Mouse (Mus musculus): Measurements from ENCODE around the gene Atg7.

Atg7 gene

GRCm38 (mm10) chr6:114818471-114818870, 175.6 kb downstream of the Atg7 start:
- DNase-seq (ENCODE audit: low spot score) = no peak

GRCm38 (mm10) chr6:114819971-114820481, 177.1 kb downstream of the Atg7 start:
- no peak for DNase-seq (ENCODE audit: low spot score)

- DNase-seq (ENCODE audit: low spot score) = no peak
Observed at GRCm38 (mm10) chr6:114821646-114822045, 178.7 kb downstream of the Atg7 start.

GRCm38 (mm10) chr6:114826889-114827288, 184.0 kb downstream of the Atg7 start:
- DNase-seq (ENCODE audit: low spot score) = no peak

- no peak for DNase-seq (ENCODE audit: low spot score)
Observed at GRCm38 (mm10) chr6:114829660-114830438, 187.0 kb downstream of the Atg7 start.

- no peak for DNase-seq (ENCODE audit: low spot score)
Observed at GRCm38 (mm10) chr6:114831807-114832206, 188.9 kb downstream of the Atg7 start.

GRCm38 (mm10) chr6:114833058-114833685, 190.3 kb downstream of the Atg7 start:
- no peak for DNase-seq (ENCODE audit: low spot score)

GRCm38 (mm10) chr6:114833791-114834346, 191.0 kb downstream of the Atg7 start:
- no peak for DNase-seq (ENCODE audit: low spot score)

- DNase-seq (ENCODE audit: low spot score) = no peak
Observed at GRCm38 (mm10) chr6:114835344-114835743, 192.4 kb downstream of the Atg7 start.

GRCm38 (mm10) chr6:114835752-114836151, 192.9 kb downstream of the Atg7 start:
- no peak for DNase-seq (ENCODE audit: low spot score)

GRCm38 (mm10) chr6:114836433-114836832, 193.5 kb downstream of the Atg7 start:
- DNase-seq (ENCODE audit: low spot score) = no peak

GRCm38 (mm10) chr6:114838872-114839271, 196.0 kb downstream of the Atg7 start:
- DNase-seq (ENCODE audit: low spot score) = no peak

GRCm38 (mm10) chr6:114840012-114840411, 197.1 kb downstream of the Atg7 start:
- DNase-seq (ENCODE audit: low spot score) = no peak

- no peak for DNase-seq (ENCODE audit: low spot score)
Observed at GRCm38 (mm10) chr6:114842131-114842530, 199.2 kb downstream of the Atg7 start.

- no peak for DNase-seq (ENCODE audit: low spot score)
Observed at GRCm38 (mm10) chr6:114842863-114843262, 200.0 kb downstream of the Atg7 start.

- no peak for DNase-seq (ENCODE audit: low spot score)
Observed at GRCm38 (mm10) chr6:114846153-114846772, 203.4 kb downstream of the Atg7 start.

GRCm38 (mm10) chr6:114847582-114848174, 204.8 kb downstream of the Atg7 start:
- no peak for DNase-seq (ENCODE audit: low spot score)

- DNase-seq (ENCODE audit: low spot score) = no peak
Observed at GRCm38 (mm10) chr6:114848761-114849160, 205.9 kb downstream of the Atg7 start.

- no peak for DNase-seq (ENCODE audit: low spot score)
Observed at GRCm38 (mm10) chr6:114849787-114850186, 206.9 kb downstream of the Atg7 start.

GRCm38 (mm10) chr6:114851688-114852087, 208.8 kb downstream of the Atg7 start:
- no peak for DNase-seq (ENCODE audit: low spot score)

- DNase-seq (ENCODE audit: low spot score) = no peak
Observed at GRCm38 (mm10) chr6:114852739-114853138, 209.8 kb downstream of the Atg7 start.

- DNase-seq (ENCODE audit: low spot score) = no peak
Observed at GRCm38 (mm10) chr6:114854368-114854767, 211.5 kb downstream of the Atg7 start.
